Mouse (Mus musculus) frontal cortex, adult 2 months (tissue): ENCODE results near the gene Mybpc2. TPM values are rescaled to one million over a fixed set of nuclear protein-coding genes. Genes with fewer than 3 reads are reported as not detected.

ENCODE experiments used
- DNase-seq, 2 experiments: peaks; one replicate each; pipeline ENCODE4 v3.0.0; 2022; ENCODE audit warnings: low spot score in 1 of 2; ENCODE audit errors: extremely low spot score in 1 of 2
- polyA plus RNA-seq: library from polyadenylated mRNA; depleted of rRNA; stranded (reverse); fragments of >200 nt; gene quantifications from 2 replicates; pipeline ENCODE4 v1.2.3, GENCODE M21; 2012

The Mybpc2 gene
- polyA plus RNA-seq, 1 experiment: 0.12 TPM

DNA sequence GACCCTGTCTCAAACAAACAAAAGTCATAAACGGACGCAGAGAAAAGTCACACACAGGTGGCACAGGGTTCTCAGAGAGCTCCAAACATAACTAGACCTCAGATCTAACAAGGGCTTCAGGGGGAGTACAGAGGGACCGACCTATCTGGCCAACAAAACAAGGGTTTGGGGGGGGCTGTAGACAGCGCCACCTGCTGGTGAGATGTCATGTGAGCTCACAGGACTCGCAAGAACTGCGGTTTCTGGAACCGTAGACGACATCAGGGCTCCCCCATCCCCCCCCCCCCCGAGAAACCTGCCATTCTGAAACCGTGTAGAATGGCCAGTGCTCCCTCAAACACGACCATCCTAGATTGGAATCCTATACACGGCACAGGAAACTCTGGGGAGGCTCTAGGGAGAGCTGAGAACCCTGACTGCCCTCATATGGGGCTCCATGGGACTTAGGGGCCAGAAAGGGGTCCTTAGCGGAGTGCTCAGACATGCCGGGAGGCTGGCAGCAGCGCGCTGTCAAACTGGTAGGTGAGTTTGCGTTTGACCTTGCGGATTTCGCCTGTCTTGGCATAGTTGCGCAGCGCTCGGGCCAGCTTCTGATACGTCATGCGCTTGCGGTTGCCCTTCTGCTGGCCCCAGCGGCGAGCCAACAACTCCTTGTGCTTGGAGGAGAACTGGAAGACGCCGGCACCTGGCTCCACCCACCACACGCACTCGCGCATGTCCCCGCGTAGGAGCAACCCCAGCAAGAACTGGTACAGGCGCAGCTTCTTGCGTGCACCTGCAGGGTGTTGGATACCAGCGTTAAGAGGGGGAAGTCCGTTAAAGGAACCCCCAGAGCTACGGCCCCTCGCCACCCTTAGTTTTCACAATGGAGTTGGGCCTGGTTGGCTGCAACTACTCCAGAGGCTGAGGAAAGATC lies 3.3 kb upstream of the Mybpc2 start:
- DNase-seq: peak; percentile 46 to 83

DNA sequence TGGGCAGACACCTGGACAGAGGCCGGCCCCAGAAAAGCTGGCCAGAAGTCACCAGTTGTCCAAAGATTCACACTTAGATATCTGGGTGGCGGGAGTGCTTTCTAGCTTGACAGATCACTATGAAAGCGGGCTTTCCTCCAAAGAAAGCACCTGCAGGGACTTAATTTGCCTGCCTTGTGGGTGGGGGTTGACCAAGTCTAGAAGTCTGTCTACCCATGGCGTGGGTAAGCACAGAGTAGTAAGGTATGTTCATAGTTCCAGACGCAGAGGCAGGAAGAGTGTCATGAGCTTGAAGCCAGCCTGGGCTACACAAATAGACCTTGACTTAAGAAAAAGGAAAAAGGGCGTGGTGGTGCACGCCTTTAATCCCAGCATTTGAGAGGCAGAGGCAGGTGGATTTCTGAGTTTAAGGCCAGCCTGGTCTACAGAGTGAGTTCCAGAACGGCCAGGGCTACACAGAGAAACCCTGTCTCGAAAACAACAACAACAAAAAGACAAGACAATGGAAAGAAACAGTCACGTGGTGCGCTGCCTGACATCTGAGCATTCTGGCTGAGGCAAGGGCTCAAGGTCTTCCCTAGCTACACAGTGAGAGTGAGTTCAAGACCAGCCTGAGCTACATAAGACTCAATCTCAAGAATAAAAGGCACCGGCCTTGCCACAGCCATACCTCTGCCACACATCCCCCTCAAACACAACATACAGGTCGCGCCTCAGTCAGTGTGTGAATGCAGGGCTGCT lies 2.1 kb upstream of the Mybpc2 start:
- DNase-seq: no peak

DNA sequence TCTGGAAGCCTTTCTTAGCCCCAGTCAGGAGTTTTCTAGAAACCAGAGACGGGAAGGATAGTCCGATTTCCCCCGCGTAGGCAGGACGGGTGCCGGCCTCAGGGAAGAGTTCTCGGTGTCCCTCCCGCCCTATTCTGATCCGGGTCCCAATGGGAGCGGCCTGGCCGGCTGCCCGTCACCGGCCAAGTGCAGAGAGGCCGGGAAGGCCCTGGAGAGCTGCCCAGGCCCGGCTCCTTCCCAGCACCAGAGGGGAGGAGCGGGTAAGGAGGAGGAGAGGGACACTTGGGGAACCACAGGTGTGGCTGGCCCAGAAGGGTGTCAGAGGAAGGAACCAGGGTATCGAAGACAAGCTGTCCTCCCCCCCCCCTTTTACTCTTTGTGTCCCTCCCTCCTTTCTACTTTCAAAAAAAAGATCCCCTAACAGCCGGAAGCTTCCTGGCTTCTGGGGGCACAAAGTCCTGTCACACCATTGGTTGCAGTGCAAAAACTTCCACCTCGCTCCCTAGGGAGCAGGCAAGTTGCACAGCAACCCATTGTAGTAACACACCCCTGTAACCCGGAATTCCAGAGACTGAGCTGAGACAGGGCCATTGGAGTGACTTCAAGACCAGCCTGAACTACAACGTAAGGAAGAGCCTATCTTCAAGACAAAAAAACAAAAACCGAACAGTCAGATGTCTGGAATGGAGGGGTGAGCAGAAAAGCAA lies 823 bp upstream of the Mybpc2 start:
- peak in 1 of 2 experiments; percentile 44 for DNase-seq

DNA sequence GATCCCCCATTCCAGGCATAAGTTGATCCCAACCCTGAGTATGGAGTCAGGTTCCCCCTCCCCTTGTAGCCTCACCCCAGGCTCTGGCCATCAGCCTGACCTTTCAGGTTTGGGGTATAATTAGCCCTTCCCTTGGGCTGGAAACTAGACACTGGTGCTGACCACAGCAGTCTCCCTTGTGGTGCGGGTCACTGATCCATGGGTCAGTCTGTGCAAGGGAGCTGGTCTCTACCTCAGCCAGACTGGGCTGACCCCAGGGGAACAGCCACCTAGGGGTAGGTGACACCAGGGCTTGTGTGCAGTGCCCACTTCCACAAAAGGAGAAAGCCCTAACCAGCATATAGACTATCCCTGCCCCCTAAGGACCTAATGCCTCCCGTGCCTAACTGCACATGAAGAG lies 1.4 kb downstream of the Mybpc2 start:
- DNase-seq: no peak

DNA sequence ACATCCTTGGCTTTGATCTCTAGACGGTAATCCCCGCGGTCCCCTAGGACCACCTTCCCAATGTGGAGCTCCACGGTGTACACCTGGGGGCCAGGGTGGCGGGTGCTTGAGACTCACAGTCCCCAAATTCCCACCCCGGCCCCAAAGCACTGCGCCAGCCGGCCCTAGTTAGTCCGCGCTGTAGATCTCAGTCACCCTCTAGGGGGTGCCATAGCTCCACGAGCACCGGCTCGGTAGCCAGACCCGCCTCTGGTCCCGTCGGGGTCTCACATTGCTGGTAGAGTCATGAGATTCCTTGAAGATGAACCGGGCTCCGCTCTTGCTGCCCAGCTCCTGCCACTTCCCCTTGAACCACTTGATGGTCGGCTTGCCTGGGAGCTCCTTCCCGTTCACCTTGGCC lies 2.7 kb downstream of the Mybpc2 start:
- DNase-seq: peak in 1 of 2 experiments; percentile 61

DNA sequence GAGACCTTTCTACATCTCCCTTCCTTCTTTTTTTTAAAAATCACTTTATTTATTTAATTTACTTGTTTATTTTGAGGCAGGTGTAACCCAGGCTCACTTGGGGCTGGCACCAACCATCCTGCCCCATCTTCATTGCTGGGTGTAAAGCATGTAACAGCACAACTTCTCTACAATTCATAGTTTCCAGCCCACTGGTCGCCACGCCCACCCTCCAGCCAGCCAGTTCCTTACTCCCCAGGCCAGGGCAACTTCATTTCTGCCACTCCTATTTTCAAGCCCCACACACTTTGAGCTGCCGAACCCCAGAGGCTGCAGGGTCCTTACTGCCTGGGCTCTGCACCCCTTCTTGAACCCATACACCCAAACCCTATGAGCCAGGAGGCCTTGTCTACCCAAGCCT lies 3.5 kb downstream of the Mybpc2 start:
- no peak for DNase-seq

DNA sequence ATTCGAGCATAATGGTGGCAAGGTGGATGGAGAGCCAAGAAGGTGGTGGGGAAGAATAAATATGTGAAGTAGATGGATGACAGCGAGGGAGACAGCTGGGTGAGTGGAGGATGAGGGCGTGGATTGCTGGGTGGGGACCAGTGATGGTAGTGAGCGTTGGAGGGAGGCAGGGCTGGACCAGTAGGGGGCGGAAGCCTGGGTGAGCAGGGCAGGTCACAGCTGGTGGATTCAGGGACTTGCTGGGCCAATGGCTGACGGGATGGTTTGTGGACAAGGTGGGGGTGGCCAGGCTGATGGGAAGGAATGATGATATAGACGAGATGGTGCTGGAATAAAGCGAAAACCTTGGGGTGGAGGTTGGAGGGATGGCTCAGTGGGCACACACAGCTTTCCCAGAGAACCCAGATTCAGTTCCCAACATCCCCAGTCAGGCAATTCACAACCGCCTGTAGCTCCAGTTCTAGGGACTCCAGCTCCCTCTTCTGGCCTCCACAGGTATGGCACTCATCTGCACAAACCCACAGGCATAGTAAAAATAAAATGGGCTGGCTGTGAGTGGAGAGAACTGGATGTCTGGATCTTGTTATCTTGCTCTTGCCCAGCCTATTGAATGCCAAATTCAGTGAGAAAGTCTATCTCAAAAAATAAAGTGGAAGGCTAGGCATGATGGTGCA lies 5.1 kb downstream of the Mybpc2 start:
- DNase-seq: no peak

DNA sequence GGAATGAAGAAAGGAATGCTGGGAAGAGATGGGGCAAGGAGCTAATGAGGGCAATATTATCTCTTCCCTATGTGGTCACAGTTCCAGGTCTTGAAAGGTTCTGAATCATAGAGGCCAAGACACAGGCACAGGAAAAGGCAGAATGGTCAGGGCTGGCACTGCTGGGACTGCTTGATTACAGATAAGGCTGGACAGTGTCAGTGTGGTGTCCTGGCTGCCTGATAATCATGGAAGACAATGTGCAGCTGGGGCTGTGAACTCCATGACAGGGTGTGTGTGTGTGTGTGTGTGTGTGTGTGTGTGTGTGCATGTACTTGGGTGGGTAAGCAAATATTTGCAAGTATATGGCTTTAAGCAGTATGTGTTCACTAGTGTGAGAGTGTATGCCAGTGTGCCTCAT lies 17.0 kb downstream of the Mybpc2 start:
- no peak for DNase-seq

DNA sequence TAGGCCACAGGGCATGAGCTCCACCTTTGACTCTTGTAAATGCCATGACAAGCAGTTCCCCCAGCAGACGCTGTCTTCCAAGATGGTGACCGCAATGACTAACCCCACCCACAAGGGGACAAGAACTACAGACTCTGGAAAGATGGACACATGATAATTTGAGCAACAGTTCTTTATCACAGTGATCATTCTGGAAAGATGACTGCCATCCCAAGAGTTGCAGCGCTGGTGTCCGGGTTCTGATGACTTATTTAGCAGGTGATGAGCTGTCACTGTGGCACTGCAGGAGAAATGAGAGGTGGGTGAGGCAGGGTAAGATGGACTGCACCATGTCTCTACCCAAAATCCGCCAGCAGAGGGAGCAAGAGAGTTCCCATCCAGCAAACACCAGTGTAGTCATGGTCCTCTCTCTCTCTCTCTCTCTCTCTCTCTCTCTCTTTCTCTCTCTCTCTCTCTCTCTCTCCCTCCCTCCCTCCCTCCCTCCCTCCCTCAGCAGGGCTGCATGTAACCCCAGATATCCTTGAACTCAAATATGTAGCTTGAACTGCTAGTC lies 22.8 kb downstream of the Mybpc2 start:
- DNase-seq: peak in 1 of 2 experiments; percentile 87

DNA sequence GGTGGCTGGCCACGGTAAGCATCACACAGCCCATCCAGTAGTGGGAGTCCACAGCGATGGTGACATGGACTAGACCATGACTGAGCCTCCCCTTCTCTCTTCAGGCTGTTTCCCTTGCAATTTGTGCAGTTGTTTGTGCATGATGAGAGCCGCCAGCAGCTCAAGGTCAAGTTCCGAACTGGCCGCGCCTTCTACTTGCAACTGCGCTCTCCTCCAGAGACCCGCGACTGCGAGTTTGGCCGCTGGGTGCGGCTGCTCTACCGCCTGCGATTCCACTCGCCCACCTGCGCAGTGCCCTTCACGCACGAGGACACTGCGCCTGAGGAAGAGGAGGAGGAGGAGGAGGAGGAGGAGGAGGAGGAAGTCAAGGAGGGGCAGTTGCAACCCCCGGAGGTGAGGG lies 24.4 kb downstream of the Mybpc2 start:
- no peak for DNase-seq

DNA sequence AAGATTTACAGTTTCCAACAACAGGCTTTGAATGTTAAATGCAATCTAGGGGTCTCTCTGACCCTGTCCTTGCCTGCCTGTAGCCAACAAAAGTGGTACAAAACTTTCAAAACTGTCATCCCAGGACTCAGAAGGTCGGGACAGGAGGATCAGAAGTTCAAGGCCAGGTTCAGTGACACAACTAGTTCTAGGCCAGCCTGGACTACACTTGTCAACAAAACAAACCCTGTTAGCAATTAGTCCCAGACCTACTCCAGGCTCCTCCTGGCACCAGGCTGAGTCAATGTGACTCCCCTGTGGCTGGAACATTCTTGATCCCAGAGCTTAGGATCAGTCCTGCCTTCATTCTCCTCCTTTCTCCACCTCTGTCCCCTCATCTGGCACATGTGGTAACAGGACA lies 25.5 kb downstream of the Mybpc2 start:
- DNase-seq: no peak

DNA sequence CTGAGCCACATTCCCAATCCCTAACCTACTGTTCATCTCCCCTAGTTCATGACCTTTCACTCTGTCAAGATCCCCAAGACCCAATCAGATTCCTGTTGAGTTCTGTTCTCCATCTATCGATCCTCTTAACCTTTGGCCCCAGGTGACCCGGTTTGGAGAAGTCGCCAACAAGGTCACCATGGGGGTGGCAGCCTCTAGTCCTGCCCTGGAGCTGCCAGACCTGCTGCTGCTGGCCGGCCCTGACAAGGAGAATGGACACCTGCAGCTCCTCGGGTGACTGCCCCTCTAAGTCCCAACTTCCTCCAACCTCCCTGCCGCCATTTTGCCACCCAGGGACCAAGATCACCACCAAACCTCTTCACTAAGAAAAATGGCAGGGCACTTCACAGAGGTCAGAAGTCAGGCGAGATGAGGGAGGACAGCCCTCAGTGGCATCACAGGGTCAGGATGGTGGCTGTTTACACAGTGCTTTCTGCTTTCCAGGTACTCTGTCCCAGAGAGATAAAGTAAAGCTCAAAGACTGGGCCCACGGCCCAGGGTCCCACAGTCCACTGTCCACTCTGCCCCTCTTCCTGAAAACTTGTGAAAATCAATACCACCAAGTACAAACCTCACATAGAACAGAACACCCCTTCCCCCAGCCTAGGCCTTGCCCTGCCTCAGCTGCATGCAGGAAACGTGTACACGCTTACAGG lies 26.9 kb downstream of the Mybpc2 start:
- DNase-seq: no peak

DNA sequence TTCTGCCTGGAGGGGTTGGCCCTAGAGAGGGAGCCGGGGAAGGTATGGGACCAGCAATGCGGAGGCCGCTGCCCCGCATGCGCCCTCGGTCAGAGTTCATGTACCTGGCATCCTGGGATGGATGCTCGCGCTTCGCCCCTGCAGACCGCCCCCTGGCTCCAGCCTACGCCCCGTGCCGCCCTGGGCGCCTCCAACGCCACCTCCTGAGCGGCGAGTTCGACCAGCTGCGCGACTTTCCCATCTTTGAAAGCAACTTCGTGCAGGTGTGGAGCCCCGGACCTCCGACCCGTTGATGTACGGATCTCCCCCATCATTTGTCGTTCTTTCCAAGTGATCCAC lies 27.7 kb downstream of the Mybpc2 start:
- no peak for DNase-seq

DNA sequence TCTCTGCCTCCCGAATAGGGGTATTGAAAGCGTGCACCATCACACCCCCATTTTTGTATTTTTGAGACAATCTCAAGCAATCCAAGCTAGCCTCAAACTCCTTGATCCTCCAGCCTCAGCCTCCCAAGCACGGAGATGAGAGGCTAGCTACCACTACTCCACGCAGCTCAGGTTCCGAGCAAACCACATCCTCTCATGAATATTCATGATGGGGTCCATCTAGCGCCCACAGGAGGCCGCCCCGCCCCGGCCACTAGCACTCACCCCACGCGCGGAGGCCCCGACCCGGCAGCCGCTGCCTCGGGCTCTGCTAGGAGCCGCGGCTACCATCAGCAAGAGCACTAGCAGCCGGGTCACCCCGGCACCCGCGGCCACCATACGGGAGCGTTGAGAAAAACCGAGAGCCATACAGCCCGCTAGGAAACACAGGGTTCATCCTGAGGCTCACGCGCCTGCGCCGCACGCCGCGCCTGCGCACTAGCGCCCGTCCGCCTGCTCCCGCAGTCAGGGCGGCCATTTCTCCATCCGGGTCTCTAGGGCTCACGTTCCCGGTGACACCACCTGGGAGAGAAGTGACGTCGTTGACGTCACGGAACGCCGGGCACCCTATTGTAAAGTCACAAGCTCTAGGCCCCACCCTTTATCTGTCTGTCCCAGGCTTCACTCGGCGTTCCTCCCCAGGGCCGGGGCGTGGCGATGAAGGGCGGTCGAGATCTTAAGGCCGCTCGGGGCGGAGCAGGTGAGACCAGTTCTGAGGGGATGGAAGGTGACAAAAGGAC lies 28.3 kb downstream of the Mybpc2 start, which contains the start of the genes Emc10 and Fam71e1:
TSS of gene Emc10 (minus strand) at position 538 of the 779 bp plus-strand sequence.
TSS of gene Fam71e1 (plus strand) at position 590 of the 779 bp plus-strand sequence.
- peak; percentile 97 to 99 for DNase-seq

DNA sequence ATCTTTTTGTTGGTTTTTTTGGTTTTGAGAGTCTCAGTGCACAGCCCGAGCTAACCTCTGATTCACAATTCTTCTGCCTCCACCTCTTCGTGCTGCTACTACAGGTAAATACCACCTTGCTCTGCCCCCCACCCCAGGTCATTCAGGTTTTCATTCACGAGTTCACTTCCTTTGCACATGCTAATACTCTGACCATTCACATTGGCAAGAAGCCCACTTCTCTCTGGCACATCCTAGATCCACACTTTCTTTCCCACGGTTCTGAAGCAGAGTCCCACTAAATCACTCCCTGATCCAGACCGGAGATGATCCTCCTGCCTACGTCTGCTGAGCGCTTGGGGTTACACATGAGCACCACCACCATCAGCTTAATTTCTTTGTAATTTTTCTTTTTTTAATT lies 29.4 kb downstream of the Mybpc2 start:
- no peak for DNase-seq

DNA sequence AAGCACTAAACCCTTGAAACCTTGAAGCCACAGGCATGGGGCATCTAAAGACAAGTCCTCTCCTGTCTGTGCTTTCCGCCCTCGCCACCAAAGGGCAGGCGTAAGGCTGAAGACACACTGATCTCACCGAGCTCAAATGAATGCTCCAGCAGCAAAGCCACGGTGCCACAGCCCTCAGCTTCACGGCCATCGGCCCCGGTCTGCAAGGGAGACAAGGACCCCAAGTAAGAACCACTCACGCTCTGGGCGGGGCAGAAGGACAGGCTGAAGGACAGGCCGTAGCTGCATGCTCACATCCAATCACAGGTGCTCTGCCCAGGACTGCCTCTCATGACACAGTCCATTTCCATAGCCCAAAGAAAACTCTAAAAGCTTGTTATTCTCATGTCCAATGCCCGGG lies 29.8 kb downstream of the Mybpc2 start:
- no peak for DNase-seq

DNA sequence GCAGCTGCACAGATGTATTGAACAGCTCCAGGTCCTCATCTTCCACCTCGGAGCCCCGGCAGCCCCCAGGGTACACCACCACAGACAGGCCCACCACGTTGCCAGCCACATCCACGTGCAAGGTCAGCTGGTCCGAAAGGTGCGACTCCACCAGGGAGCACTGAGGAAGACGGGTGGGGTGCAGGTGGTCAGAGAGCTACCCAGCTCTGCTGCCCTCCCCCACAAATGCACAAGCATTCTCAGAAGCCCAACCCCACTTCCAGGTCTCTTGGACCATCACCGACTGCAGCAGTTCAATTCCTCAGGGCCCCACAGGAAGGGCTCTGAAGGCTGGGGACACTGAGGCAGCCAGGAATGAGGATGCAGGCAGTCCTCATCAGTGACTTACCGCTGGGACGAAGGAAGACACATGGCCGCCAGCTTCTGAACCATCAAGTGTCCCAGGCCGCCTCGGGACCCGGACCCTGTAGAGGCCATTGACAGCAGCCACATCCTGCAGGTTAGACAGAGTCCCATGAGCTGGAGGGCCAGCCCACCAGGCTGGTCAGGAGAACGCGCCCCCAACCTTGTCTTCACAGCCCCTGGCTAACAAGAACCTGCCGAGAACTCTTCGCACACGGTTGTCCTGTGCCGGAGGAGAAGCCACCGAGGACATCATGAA lies 32.2 kb downstream of the Mybpc2 start:
- DNase-seq: no peak

DNA sequence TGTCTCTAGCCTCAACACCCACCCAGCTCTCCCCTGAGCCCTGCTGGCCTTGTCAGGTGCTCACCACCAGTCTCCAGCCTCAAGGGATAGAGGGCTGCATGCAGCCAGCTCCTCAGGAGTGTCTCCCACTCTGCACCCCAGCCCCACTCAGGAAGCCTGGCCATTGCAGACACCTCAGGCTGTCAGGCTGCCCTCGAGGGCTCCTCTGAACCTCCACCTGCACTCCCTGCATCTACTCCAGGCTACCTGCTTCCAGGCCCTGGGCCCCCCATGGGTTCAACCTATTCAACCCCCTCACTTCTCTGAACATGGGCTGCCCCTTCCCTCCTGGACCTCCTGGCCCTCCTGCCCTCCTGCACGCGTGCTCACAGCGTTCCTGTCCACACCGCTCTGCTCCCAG lies 33.1 kb downstream of the Mybpc2 start:
- no peak for DNase-seq
